In genomic region chr8:28594191-28594590, GRCm38 (mm10) we compare ENCODE assay signal across 19 mouse cellular contexts.
DNase-seq lines count a peak whose midpoint lies in the region; ATAC-seq and TF ChIP-seq lines count a peak whose summit lies in the region.
"Had no signal": no experiment of that assay in that cellular context is flagged by ENCODE, and none has a peak within 500 bp of the region (broad histone marks: within the 10 kb centered on the region; RNA-seq: fewer than 3 reads in every experiment).

No protein-coding gene starts in this region.

- peak overlapping the region; percentile 25 for H3K4me3 ChIP-seq in heart, embryonic 13.5 days
- H3K4me3 ChIP-seq in kidney, adult 2 months (ENCODE audit: insufficient read depth, low read depth, low read length): no peak overlapping the region
- no peak overlapping the region for H3K4me3 ChIP-seq in gastrocnemius, adult 2 months
- H3K4me3 ChIP-seq: liver, embryonic 13.5 days; midbrain, embryonic 15.5 days had no signal

- peak; percentile 95 for DNase-seq in heart, adult 11 months
- no peak for DNase-seq in heart, postnatal 25 days (ENCODE audit: low spot score)
- peak; percentile 10 for DNase-seq in ES-CJ7 (ENCODE audit: low read depth, low spot score)
- DNase-seq in kidney, adult 2 months: peak; percentile 14
- no peak for DNase-seq in frontal cortex, adult 2 months (ENCODE audit: extremely low spot score in 1 of 2, low spot score in 1 of 2)
- DNase-seq in gastrocnemius, adult 2 months: no peak
- no peak for DNase-seq in retina, embryonic 14.5 days (ENCODE audit: low spot score)
- DNase-seq: cerebellum, postnatal 25 days; gastrocnemius, postnatal 36 days; liver, embryonic 13.5 days; right cerebral cortex, postnatal 14 days; thymus, postnatal 25 days had no signal

- peak overlapping the region; percentile 51 for H3K4me2 ChIP-seq in heart, embryonic 13.5 days
- H3K4me2 ChIP-seq: hindbrain, embryonic 14.5 days; liver, embryonic 13.5 days; midbrain, embryonic 15.5 days had no signal

- WGBS in heart, embryonic 13.5 days: 24% methylated on average over 12 of the region's 12 CpGs
- WGBS in kidney, adult 2 months: 32% methylated on average over 12 of the region's 12 CpGs

- peak; percentile 59; the same call in 1 of the 2 replicates for ATAC-seq in heart, embryonic 13.5 days (ENCODE audit: extremely low read depth, insufficient number of reproducible peaks, low FRiP score, low TSS enrichment)
- ATAC-seq: activated CD4-positive, CD25-positive, alpha-beta regulatory T cell, adult 4 months; forebrain, embryonic 16.5 days; midbrain, embryonic 15.5 days had no signal

- peaks cover 38% of the 10 kb centered on the region for H3K4me1 ChIP-seq in heart, embryonic 13.5 days
- no peaks in the 10 kb centered on the region for H3K4me1 ChIP-seq in kidney, adult 2 months (ENCODE audit: control insufficient read depth, insufficient read depth, low read length)
- H3K4me1 ChIP-seq: liver, embryonic 13.5 days; midbrain, embryonic 15.5 days had no signal

- H3K27me3 ChIP-seq in heart, embryonic 13.5 days (replicated peaks): no peaks in the 10 kb centered on the region
- H3K27me3 ChIP-seq in kidney, adult 2 months (replicated peaks; ENCODE audit: control insufficient read depth, insufficient read depth, low read length): no peaks in the 10 kb centered on the region
- H3K27me3 ChIP-seq: CH12.LX; liver, embryonic 13.5 days; midbrain, embryonic 15.5 days had no signal

- H3K9me3 ChIP-seq in heart, embryonic 13.5 days: no peaks in the 10 kb centered on the region
- H3K9me3 ChIP-seq: liver, embryonic 13.5 days; midbrain, embryonic 15.5 days had no signal

- no peaks in the 10 kb centered on the region for H3K36me3 ChIP-seq in heart, embryonic 13.5 days
- no peaks in the 10 kb centered on the region for H3K36me3 ChIP-seq in kidney, adult 2 months (ENCODE audit: control insufficient read depth, insufficient read depth, low read length)
- H3K36me3 ChIP-seq: liver, embryonic 13.5 days; midbrain, embryonic 15.5 days had no signal

- peak overlapping the region; percentile 62 for H3K9ac ChIP-seq in heart, embryonic 13.5 days
- H3K9ac ChIP-seq: hindbrain, embryonic 14.5 days; liver, embryonic 13.5 days; midbrain, embryonic 15.5 days had no signal

- peak overlapping the region; percentile 93 for H3K27ac ChIP-seq in heart, embryonic 13.5 days (replicated peaks)
- peak overlapping the region; percentile 9; the same call in 1 of the 2 replicates for H3K27ac ChIP-seq in kidney, adult 2 months (ENCODE audit: insufficient read depth, low read depth, low read length)
- no peak overlapping the region for H3K27ac ChIP-seq in gastrocnemius, adult 2 months
- H3K27ac ChIP-seq: hindbrain, embryonic 14.5 days; kidney, postnatal 0 days; liver, embryonic 13.5 days; midbrain, embryonic 15.5 days had no signal

- no peak for TF ChIP-seq POLR2A in kidney, adult 2 months (IDR thresholded peaks at IDR 0.05; ENCODE audit: low read depth, low read length)

- TF ChIP-seq CTCF in kidney, adult 2 months (conservative IDR thresholded peaks at IDR 0.05; ENCODE audit: insufficient read depth, insufficient read length, low read depth, low read length): no peak
- TF ChIP-seq CTCF in gastrocnemius, adult 2 months (IDR thresholded peaks at IDR 0.05): no peak

- intact Hi-C loops in heart, postnatal 25 days (cut with DNase I): no loop called here
- intact Hi-C loops in gastrocnemius, adult 2 months (cut with DNase I): no loop called here

Comparison
In these comparisons a context has a peak if more than half of its experiments do, and no peak if none do; other contexts are left out.
1. DNase-seq: peak in heart, adult 11 months (single experiment), ES-CJ7 (single experiment) and kidney, adult 2 months (single experiment); none in heart, postnatal 25 days (single experiment), frontal cortex, adult 2 months (0 of 2), gastrocnemius, adult 2 months (single experiment) and retina, embryonic 14.5 days (single experiment).